8 mouse cellular contexts compared by ENCODE assay signal in the genomic region with DNA sequence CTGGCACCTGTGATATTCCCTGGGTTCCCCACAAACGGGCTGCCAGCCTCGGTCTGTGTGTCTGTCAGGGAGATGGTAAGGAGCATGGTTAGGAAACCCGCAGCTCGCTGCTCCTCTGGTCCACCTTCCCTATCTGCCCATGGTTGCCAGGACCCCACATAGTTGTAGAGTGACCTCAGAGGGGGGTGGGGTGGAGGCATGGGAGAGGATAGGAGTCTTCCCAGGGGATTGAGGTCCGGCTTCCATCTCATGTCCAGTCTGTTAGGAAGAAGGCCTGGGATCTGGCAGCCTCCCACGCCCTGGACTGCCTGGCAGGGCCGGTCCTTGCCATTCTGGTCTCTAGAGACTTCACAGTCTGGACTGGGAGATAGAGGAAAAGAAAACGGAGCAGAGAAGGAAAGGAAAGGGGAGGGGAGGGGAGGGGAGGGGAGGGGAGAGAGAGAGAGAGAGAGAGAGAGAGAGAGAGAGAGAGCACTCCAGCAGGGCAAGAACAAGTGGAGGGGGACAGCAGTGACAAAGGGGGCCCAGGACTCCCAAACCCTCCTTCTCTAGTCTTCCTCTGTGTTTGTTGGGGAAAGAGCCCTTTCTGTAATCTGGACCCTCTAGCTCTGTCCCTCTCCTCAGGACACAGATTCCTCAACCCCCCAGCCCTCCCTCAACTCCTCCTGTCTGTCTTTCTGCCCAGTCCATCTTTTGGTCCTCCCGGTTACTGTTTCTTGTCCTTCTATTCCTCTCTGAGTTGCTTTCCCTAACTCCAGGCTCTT. TPM values are rescaled to one million over a fixed set of nuclear protein-coding genes. Genes with fewer than 3 reads are reported as not detected.
DNase-seq lines count a peak whose midpoint lies in the region; ATAC-seq and TF ChIP-seq lines count a peak whose summit lies in the region.

No protein-coding gene starts in this region.

- peaks cover 12% of the 10 kb centered on the region; the same call in 1 of the 2 replicates for H3K4me1 ChIP-seq in kidney, postnatal 0 days (replicated peaks; ENCODE audit: insufficient read depth, low read length)
- peaks cover 52% of the 10 kb centered on the region for H3K4me1 ChIP-seq in forebrain, embryonic 10.5 days
- peaks cover 11% of the 10 kb centered on the region; the same call in 1 of the 2 replicates for H3K4me1 ChIP-seq in hindbrain, embryonic 14.5 days (replicated peaks; ENCODE audit: control insufficient read depth, insufficient read depth, low read length)

- DNase-seq in kidney, postnatal 0 days (ENCODE audit: low spot score): peak; percentile 38
- DNase-seq in kidney, adult 11 months: no peak
- DNase-seq in forebrain, embryonic 10.5 days (ENCODE audit: extremely low spot score, low spot score): no peak
- no peak for DNase-seq in hindbrain, embryonic 14.5 days (ENCODE audit: low spot score)
- DNase-seq in lung, postnatal 4 days: peak; percentile 32 to 62
- DNase-seq in cerebellum, adult 9-10 months: no peak
- no peak for DNase-seq in right cerebral cortex, postnatal 25 days
- DNase-seq in adrenal gland, adult 2 months: no peak

- H3K27ac ChIP-seq in kidney, postnatal 0 days: peak overlapping the region; percentile 76; the same call in 1 of the 2 replicates
- peak overlapping the region; percentile 89 for H3K27ac ChIP-seq in forebrain, embryonic 10.5 days
- H3K27ac ChIP-seq in hindbrain, embryonic 14.5 days: peak overlapping the region; percentile 41; the same call in 1 of the 2 replicates

- 20% methylated on average over 9 of the region's 9 CpGs for WGBS in kidney, postnatal 0 days
- WGBS in forebrain, embryonic 10.5 days: 22% methylated on average over 9 of the region's 9 CpGs
- WGBS in hindbrain, embryonic 14.5 days: 21% methylated on average over 9 of the region's 9 CpGs

- peak overlapping the region; percentile 76 for H3K4me2 ChIP-seq in kidney, postnatal 0 days (ENCODE audit: low read length)
- H3K4me2 ChIP-seq in hindbrain, embryonic 14.5 days (replicated peaks): peak overlapping the region; percentile 60

- H3K9me3 ChIP-seq in kidney, postnatal 0 days (replicated peaks; ENCODE audit: low read length): no peaks in the 10 kb centered on the region
- no peaks in the 10 kb centered on the region for H3K9me3 ChIP-seq in forebrain, embryonic 10.5 days
- H3K9me3 ChIP-seq in hindbrain, embryonic 14.5 days (ENCODE audit: control insufficient read depth, low read length): no peaks in the 10 kb centered on the region

- peak overlapping the region; percentile 54 for H3K4me3 ChIP-seq in kidney, postnatal 0 days (replicated peaks; ENCODE audit: low read depth, low read length)
- H3K4me3 ChIP-seq in forebrain, embryonic 10.5 days: peak overlapping the region; percentile 70
- H3K4me3 ChIP-seq in hindbrain, embryonic 14.5 days (replicated peaks; ENCODE audit: low read length): peak overlapping the region; percentile 35

- H3K27me3 ChIP-seq in kidney, postnatal 0 days (ENCODE audit: insufficient read depth, low read length): no peaks in the 10 kb centered on the region
- H3K27me3 ChIP-seq in forebrain, embryonic 10.5 days (ENCODE audit: poor library complexity, severe bottlenecking): peaks cover 21% of the 10 kb centered on the region; the same call in 1 of the 2 replicates
- no peaks in the 10 kb centered on the region for H3K27me3 ChIP-seq in hindbrain, embryonic 14.5 days (ENCODE audit: control insufficient read depth, insufficient read depth, low read length)

- H3K36me3 ChIP-seq in kidney, postnatal 0 days (ENCODE audit: insufficient read depth, low read length): no peaks in the 10 kb centered on the region
- H3K36me3 ChIP-seq in forebrain, embryonic 10.5 days (replicated peaks): no peaks in the 10 kb centered on the region; the same call in 1 of the 2 replicates
- no peaks in the 10 kb centered on the region for H3K36me3 ChIP-seq in hindbrain, embryonic 14.5 days (replicated peaks; ENCODE audit: control insufficient read depth, insufficient read depth)

- TF ChIP-seq CTCF in kidney, postnatal 0 days (IDR thresholded peaks at IDR 0.05; ENCODE audit: low read depth): no peak

- peak overlapping the region; percentile 61 for H3K9ac ChIP-seq in kidney, postnatal 0 days (ENCODE audit: low read depth, low read length)
- peak overlapping the region; percentile 50; the same call in 1 of the 2 replicates for H3K9ac ChIP-seq in hindbrain, embryonic 14.5 days

- ATAC-seq in kidney, postnatal 0 days (replicated peaks; ENCODE audit: low FRiP score, low read depth): no peak
- peak; percentile 55; the same call in 1 of the 2 replicates for ATAC-seq in hindbrain, embryonic 14.5 days (ENCODE audit: low FRiP score)

RNA-seq across cellular contexts. Expression of a gene that starts 0.9 kb away (rescaled TPM):
- polyA plus RNA-seq in kidney, postnatal 0 days (2015; fragmentation: Nextera tagmentation; extraction: Ambion mirVana): 95.7 and 110 TPM in 2 replicates
- polyA plus RNA-seq in forebrain, embryonic 10.5 days (2016; fragmentation: Nextera tagmentation; extraction: Ambion mirVana): 19.3 and 19.5 TPM in 2 replicates
- 16.8 and 20.6 TPM in 2 replicates for polyA plus RNA-seq in hindbrain, embryonic 14.5 days (2014; fragmentation: Nextera tagmentation; extraction: Ambion mirVana)
- total RNA-seq in adrenal gland, adult 2 months (2021): 10 to 100 TPM; 42.1 to 73.8 TPM
- polyA plus RNA-seq in adrenal gland, adult 2 months (2012; rRNA removed): 40.3 TPM in 2 replicates

RNA-seq across cellular contexts. Expression of a gene that starts 29.1 kb away (rescaled TPM):
- polyA plus RNA-seq in kidney, postnatal 0 days (2015; fragmentation: Nextera tagmentation; extraction: Ambion mirVana): 25.4 and 26.7 TPM in 2 replicates
- 0.17 and 0.28 TPM in 2 replicates for polyA plus RNA-seq in forebrain, embryonic 10.5 days (2016; fragmentation: Nextera tagmentation; extraction: Ambion mirVana)
- 1.6 and 2.2 TPM in 2 replicates for polyA plus RNA-seq in hindbrain, embryonic 14.5 days (2014; fragmentation: Nextera tagmentation; extraction: Ambion mirVana)
- 1 to 10 TPM; 2.5 to 3.4 TPM for total RNA-seq in adrenal gland, adult 2 months (2021)
- 2.4 and 3.0 TPM in 2 replicates for polyA plus RNA-seq in adrenal gland, adult 2 months (2012; rRNA removed)

RNA-seq across cellular contexts. Expression of a gene that starts 33.1 kb away (rescaled TPM):
- polyA plus RNA-seq in kidney, postnatal 0 days (2015; fragmentation: Nextera tagmentation; extraction: Ambion mirVana): 50.0 and 56.0 TPM in 2 replicates
- 59.2 and 60.5 TPM in 2 replicates for polyA plus RNA-seq in forebrain, embryonic 10.5 days (2016; fragmentation: Nextera tagmentation; extraction: Ambion mirVana)
- polyA plus RNA-seq in hindbrain, embryonic 14.5 days (2014; fragmentation: Nextera tagmentation; extraction: Ambion mirVana): 54.7 and 55.2 TPM in 2 replicates
- total RNA-seq in adrenal gland, adult 2 months (2021): 100 to 1,000 TPM; 104 to 109 TPM
- polyA plus RNA-seq in adrenal gland, adult 2 months (2012; rRNA removed): 33.0 and 38.7 TPM in 2 replicates

Comparison
In these comparisons a context has a peak if more than half of its experiments do, and no peak if none do; other contexts are left out.
1. DNase-seq: peak in kidney, postnatal 0 days (single experiment) and lung, postnatal 4 days (2 of 2); none in kidney, adult 11 months (single experiment), forebrain, embryonic 10.5 days (single experiment), hindbrain, embryonic 14.5 days (single experiment), cerebellum, adult 9-10 months (single experiment), right cerebral cortex, postnatal 25 days (single experiment) and adrenal gland, adult 2 months (single experiment).
2. Peak in every context shown above with its lines, with median percentiles within 50 percentile points of each other: H3K27ac ChIP-seq and H3K4me3 ChIP-seq.